Mouse (Mus musculus): ENCODE data around the gene Hmga1. TPM values are rescaled to one million over a fixed set of nuclear protein-coding genes. Genes with fewer than 3 reads are reported as not detected.

The Hmga1 gene
- polyA plus RNA-seq, 1 experiment from 2014 or later = 406 TPM

- DNase-seq (ENCODE audit: low spot score, missing footprints) (peak; percentile 93), ATAC-seq (ENCODE audit: low FRiP score) (no peak)
- H3K9me3 ChIP-seq (ENCODE audit: control insufficient read depth, low read length) = no peaks in the 10 kb centered on the region
- H3K36me3 ChIP-seq (ENCODE audit: control insufficient read depth, insufficient read depth, low read length) = no peaks in the 10 kb centered on the region
- H3K9ac ChIP-seq (ENCODE audit: low read length) = no peak overlapping the region
- no peaks in the 10 kb centered on the region for H3K27me3 ChIP-seq (ENCODE audit: control insufficient read depth, insufficient read depth, low read length)
- 8% methylated on average over 20 of the region's 20 CpGs for WGBS
- peak overlapping the region; percentile 54 for H3K4me3 ChIP-seq (ENCODE audit: low read depth, low read length)
- H3K4me1 ChIP-seq (ENCODE audit: control insufficient read depth, insufficient read depth, low read length) = peaks cover 25% of the 10 kb centered on the region
- H3K4me2 ChIP-seq = peak overlapping the region; percentile 91
- H3K27ac ChIP-seq (ENCODE audit: low read depth, low read length) = no peak overlapping the region
Measured at GRCm38 (mm10) chr17:27564391-27565162, 8.3 kb downstream of the Hmga1 start.

GRCm38 (mm10) chr17:27565163-27565941 lies 9.1 kb downstream of the Hmga1 start, which contains the start of gene AI413582:
Gene AI413582, minus strand, starts transcription at chr17:27565756.
- no peaks in the 10 kb centered on the region for H3K36me3 ChIP-seq (ENCODE audit: control insufficient read depth, insufficient read depth, low read length)
- peak; percentile 93 for ATAC-seq (ENCODE audit: low FRiP score)
- no peaks in the 10 kb centered on the region for H3K9me3 ChIP-seq (ENCODE audit: control insufficient read depth, low read length)
- peak within 1 kb of the TSS; percentile 54 for H3K4me3 ChIP-seq (ENCODE audit: low read depth, low read length)
- under 1% methylated on average over 58 of the region's 58 CpGs for whole genome bisulfite sequencing
- peak; percentile 99 for DNase-seq (ENCODE audit: low spot score, missing footprints)
- H3K27me3 ChIP-seq (ENCODE audit: control insufficient read depth, insufficient read depth, low read length) = no peaks in the 10 kb centered on the region
- peak within 1 kb of the TSS; percentile 72 for H3K9ac ChIP-seq (ENCODE audit: low read length)
- H3K4me1 ChIP-seq (ENCODE audit: control insufficient read depth, insufficient read depth, low read length) = peaks cover 19% of the 10 kb centered on the region
- H3K27ac ChIP-seq (ENCODE audit: low read depth, low read length) = no peak within 1 kb of the TSS
- H3K4me2 ChIP-seq = peak within 1 kb of the TSS; percentile 91

- Histone ChIP-seq H3K9me3 (ENCODE audit: control insufficient read depth, low read length) (no peaks in the 10 kb centered on the region), H3K36me3 (ENCODE audit: control insufficient read depth, insufficient read depth, low read length) (no peaks in the 10 kb centered on the region), H3K4me3 (ENCODE audit: low read depth, low read length) (peak overlapping the region; percentile 54), H3K9ac (ENCODE audit: low read length) (peak overlapping the region; percentile 72), H3K27me3 (ENCODE audit: control insufficient read depth, insufficient read depth, low read length) (no peaks in the 10 kb centered on the region), H3K27ac (ENCODE audit: low read depth, low read length) (no peak overlapping the region), H3K4me1 (ENCODE audit: control insufficient read depth, insufficient read depth, low read length) (peaks cover 19% of the 10 kb centered on the region), H3K4me2 (peak overlapping the region; percentile 91)
- no peak for DNase-seq (ENCODE audit: low spot score, missing footprints)
- ATAC-seq (ENCODE audit: low FRiP score) = no peak; the same call in 1 of the 2 replicates
- 0% methylated on average over 13 of the region's 13 CpGs for WGBS
Measured at GRCm38 (mm10) chr17:27565942-27566267, 9.6 kb downstream of the Hmga1 start.

GRCm38 (mm10) chr17:27568228-27568627 lies 11.9 kb downstream of the Hmga1 start:
- no peaks in the 10 kb centered on the region for H3K36me3 ChIP-seq (ENCODE audit: control insufficient read depth, insufficient read depth, low read length)
- peaks cover 16% of the 10 kb centered on the region for H3K4me1 ChIP-seq (ENCODE audit: control insufficient read depth, insufficient read depth, low read length)
- no peaks in the 10 kb centered on the region for H3K27me3 ChIP-seq (ENCODE audit: control insufficient read depth, insufficient read depth, low read length)
- no peaks in the 10 kb centered on the region for H3K9me3 ChIP-seq (ENCODE audit: control insufficient read depth, low read length)
- ATAC-seq (ENCODE audit: low FRiP score) (no peak), DNase-seq (ENCODE audit: low spot score, missing footprints) (no peak)
- 91% methylated on average over 5 of the region's 5 CpGs for WGBS
- H3K4me3 ChIP-seq (ENCODE audit: low read depth, low read length) = no peak overlapping the region
- no peak overlapping the region for H3K4me2 ChIP-seq
- H3K27ac ChIP-seq (ENCODE audit: low read depth, low read length) = no peak overlapping the region
- H3K9ac ChIP-seq (ENCODE audit: low read length) = no peak overlapping the region

- H3K9me3 ChIP-seq (ENCODE audit: control insufficient read depth, low read length) = no peaks in the 10 kb centered on the region
- H3K9ac ChIP-seq (ENCODE audit: low read length) = no peak overlapping the region
- H3K27me3 ChIP-seq (ENCODE audit: control insufficient read depth, insufficient read depth, low read length) = no peaks in the 10 kb centered on the region
- ATAC-seq (ENCODE audit: low FRiP score) (no peak), DNase-seq (ENCODE audit: low spot score, missing footprints) (no peak)
- no peak overlapping the region for H3K27ac ChIP-seq (ENCODE audit: low read depth, low read length)
- no peaks in the 10 kb centered on the region for H3K4me1 ChIP-seq (ENCODE audit: control insufficient read depth, insufficient read depth, low read length)
- H3K4me3 ChIP-seq (ENCODE audit: low read depth, low read length) = no peak overlapping the region
- H3K36me3 ChIP-seq (ENCODE audit: control insufficient read depth, insufficient read depth, low read length) = peaks cover 5% of the 10 kb centered on the region; the same call in 1 of the 2 replicates
- WGBS = 76% methylated on average over 8 of the region's 8 CpGs
- H3K4me2 ChIP-seq = no peak overlapping the region
Measured at GRCm38 (mm10) chr17:27571315-27571714, 15.0 kb downstream of the Hmga1 start.

- DNase-seq (ENCODE audit: low spot score, missing footprints) = no peak
- Histone ChIP-seq H3K9ac (ENCODE audit: low read length) (no peak overlapping the region), H3K36me3 (ENCODE audit: control insufficient read depth, insufficient read depth, low read length) (peaks cover 9% of the 10 kb centered on the region), H3K4me1 (ENCODE audit: control insufficient read depth, insufficient read depth, low read length) (no peaks in the 10 kb centered on the region), H3K27me3 (ENCODE audit: control insufficient read depth, insufficient read depth, low read length) (no peaks in the 10 kb centered on the region), H3K9me3 (ENCODE audit: control insufficient read depth, low read length) (no peaks in the 10 kb centered on the region), H3K4me3 (ENCODE audit: low read depth, low read length) (no peak overlapping the region), H3K4me2 (no peak overlapping the region), H3K27ac (ENCODE audit: low read depth, low read length) (no peak overlapping the region)
- WGBS = 85% methylated on average over 10 of the region's 10 CpGs
- ATAC-seq (ENCODE audit: low FRiP score) = no peak
Measured at GRCm38 (mm10) chr17:27573772-27574320, 17.5 kb downstream of the Hmga1 start.

- DNase-seq (ENCODE audit: low spot score, missing footprints) = no peak
Measured at GRCm38 (mm10) chr17:27574470-27575115, 18.3 kb downstream of the Hmga1 start.

GRCm38 (mm10) chr17:27575116-27575776 lies 18.9 kb downstream of the Hmga1 start:
- peaks cover 16% of the 10 kb centered on the region for H3K36me3 ChIP-seq (ENCODE audit: control insufficient read depth, insufficient read depth, low read length)
- no peak overlapping the region for H3K9ac ChIP-seq (ENCODE audit: low read length)
- no peak overlapping the region for H3K4me3 ChIP-seq (ENCODE audit: low read depth, low read length)
- no peaks in the 10 kb centered on the region for H3K4me1 ChIP-seq (ENCODE audit: control insufficient read depth, insufficient read depth, low read length)
- no peaks in the 10 kb centered on the region for H3K9me3 ChIP-seq (ENCODE audit: control insufficient read depth, low read length)
- DNase-seq (ENCODE audit: low spot score, missing footprints) (no peak), ATAC-seq (ENCODE audit: low FRiP score) (no peak)
- WGBS = 91% methylated on average over 10 of the region's 10 CpGs
- H3K27ac ChIP-seq (ENCODE audit: low read depth, low read length) = no peak overlapping the region
- H3K27me3 ChIP-seq (ENCODE audit: control insufficient read depth, insufficient read depth, low read length) = no peaks in the 10 kb centered on the region
- no peak overlapping the region for H3K4me2 ChIP-seq

More at GRCm38 (mm10) chr17:27574470-27575115, 18.3 kb downstream of the Hmga1 start:
- Histone ChIP-seq H3K4me1 (ENCODE audit: control insufficient read depth, insufficient read depth, low read length) (no peaks in the 10 kb centered on the region), H3K36me3 (ENCODE audit: control insufficient read depth, insufficient read depth, low read length) (peaks cover 12% of the 10 kb centered on the region), H3K4me2 (no peak overlapping the region), H3K27me3 (ENCODE audit: control insufficient read depth, insufficient read depth, low read length) (no peaks in the 10 kb centered on the region), H3K9ac (ENCODE audit: low read length) (no peak overlapping the region), H3K4me3 (ENCODE audit: low read depth, low read length) (no peak overlapping the region), H3K9me3 (ENCODE audit: control insufficient read depth, low read length) (no peaks in the 10 kb centered on the region), H3K27ac (ENCODE audit: low read depth, low read length) (no peak overlapping the region)
- 94% methylated on average over 16 of the region's 16 CpGs for WGBS
- ATAC-seq (ENCODE audit: low FRiP score) = no peak

All from midbrain, embryonic 11.5 days (tissue).